Mouse (Mus musculus) testis, adult 2 months (tissue): ENCODE results near the gene 4933425L06Rik.

Experiments used
- CTCF ChIP-seq: fragments of 200-500 bp; IDR thresholded peaks from 2 replicates; pipeline ENCODE4 v1.5.1; 2012; ENCODE audit warnings: low read depth, mild to moderate bottlenecking, inconsistent platforms, low read length, moderate library complexity; ENCODE audit not compliant: control insufficient read depth, insufficient read depth, insufficient replicate concordance
- POLR2A ChIP-seq: fragments of 200-500 bp; IDR thresholded peaks from 2 replicates; pipeline ENCODE4 v1.6.1; 2012; ENCODE audit warnings: low read depth, mild to moderate bottlenecking, inconsistent platforms, low read length, moderate library complexity; ENCODE audit not compliant: control insufficient read depth

DNA sequence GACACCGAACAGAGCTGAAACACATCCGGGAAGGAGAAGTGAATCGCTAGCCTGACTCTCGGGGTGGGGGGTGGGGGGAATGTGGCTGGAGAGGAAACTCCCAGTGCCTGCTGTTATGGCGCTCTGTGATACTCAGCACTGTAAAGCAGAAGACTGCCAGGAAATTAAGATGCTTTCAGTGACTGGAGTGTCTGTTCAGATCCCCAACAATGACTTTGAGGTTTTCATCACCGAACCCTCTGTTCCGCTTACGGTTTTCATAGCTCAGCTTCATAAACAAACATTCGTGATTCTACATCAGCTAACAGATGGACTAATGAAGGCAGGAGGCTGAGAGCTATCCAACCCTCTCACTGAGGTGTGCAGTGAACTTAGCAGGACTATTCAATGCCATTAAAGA lies 34.5 kb upstream of the 4933425L06Rik start:
- no peak for TF ChIP-seq POLR2A
- TF ChIP-seq CTCF = no peak
